Comparison of ENCODE assay signal across 1 mouse cellular context in the genomic region with DNA sequence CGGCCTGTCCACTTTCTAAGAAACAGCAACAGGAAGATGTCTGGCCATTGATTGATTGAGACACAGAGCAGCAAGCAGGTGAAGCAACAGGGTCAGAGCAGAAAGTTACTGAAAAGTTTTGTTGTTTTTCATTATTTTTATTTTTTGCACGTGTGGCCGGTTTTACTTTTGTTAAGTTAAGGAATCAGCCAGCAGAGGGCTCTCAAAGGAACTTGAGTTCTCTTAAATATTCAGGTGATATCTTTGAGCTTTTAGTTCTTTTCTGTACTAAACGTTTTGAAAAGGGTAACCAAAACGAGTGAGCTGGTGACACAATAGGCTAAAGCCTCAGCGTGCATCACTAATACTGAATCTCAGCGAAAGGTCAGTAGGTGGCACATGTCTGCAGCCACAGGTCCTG.
TF ChIP-seq lines count a peak whose summit lies in the region.

No protein-coding gene starts in this region.

TF ChIP-seq in CH12.LX, 34 proteins besides CTCF, POLR2A, EP300 and RAD21 (continued from another document):
- no peak for TF ChIP-seq USF1 (IDR thresholded peaks at IDR 0.05; ENCODE audit: low read depth, low read length)
- TF ChIP-seq ZC3H11A (IDR thresholded peaks at IDR 0.05; ENCODE audit: low read depth, low read length) = no peak
- TF ChIP-seq CHD1 (IDR thresholded peaks at IDR 0.05; ENCODE audit: low read depth, low read length) = no peak
- no peak for TF ChIP-seq UBTF (IDR thresholded peaks at IDR 0.05; ENCODE audit: low read depth, low read length)
TF ChIP-seq in CH12.LX: peak in this region for 2.
